20 mouse cellular contexts compared by ENCODE assay signal in the genomic region with DNA sequence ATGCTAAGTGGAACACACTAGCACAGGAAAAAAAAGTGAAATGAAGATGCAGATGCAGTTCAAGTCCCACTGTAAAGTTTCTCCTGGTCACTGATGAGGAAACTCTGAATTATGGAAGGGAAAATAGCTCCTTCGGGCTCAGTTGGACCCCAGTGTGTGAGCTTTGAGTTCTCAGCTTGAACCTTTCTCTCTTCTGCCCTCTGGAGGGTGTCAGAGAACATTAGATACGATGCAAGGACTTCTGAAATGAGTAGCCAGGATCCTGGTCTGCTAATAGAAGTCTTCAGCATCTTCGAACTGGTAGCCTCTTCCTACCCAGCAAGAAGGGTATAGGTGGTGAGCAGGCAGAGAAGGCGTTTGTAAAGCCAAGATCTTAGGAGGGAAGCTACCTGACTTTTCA. TPM values are rescaled to one million over a fixed set of nuclear protein-coding genes. Genes with fewer than 3 reads are reported as not detected.
DNase-seq lines count a peak whose midpoint lies in the region; ATAC-seq and TF ChIP-seq lines count a peak whose summit lies in the region.
"Had no signal": no experiment of that assay in that cellular context is flagged by ENCODE, and none has a peak within 500 bp of the region (broad histone marks: within the 10 kb centered on the region; RNA-seq: fewer than 3 reads in every experiment).

No protein-coding gene starts in this region.

- H3K4me3 ChIP-seq in intestine, postnatal 0 days (ENCODE audit: low read depth, low read length), result no peak overlapping the region
- no peak overlapping the region for H3K4me3 ChIP-seq in intestine, embryonic 16.5 days (ENCODE audit: low read length)
- H3K4me3 ChIP-seq in midbrain, postnatal 0 days (ENCODE audit: low read depth, low read length), result no peak overlapping the region
- H3K4me3 ChIP-seq in midbrain, embryonic 15.5 days, result no peak overlapping the region
- no peak overlapping the region for H3K4me3 ChIP-seq in embryonic facial prominence, embryonic 10.5 days
- H3K4me3 ChIP-seq: embryonic facial prominence, embryonic 13.5 days; limb, embryonic 12.5 days; neural tube, embryonic 12.5 days had no signal

- peak; percentile 0 for DNase-seq in CD4-positive, CD25-positive, alpha-beta regulatory T cell, adult 2 months (ENCODE audit: low read depth, low spot score)
- no peak for DNase-seq in midbrain, postnatal 0 days (ENCODE audit: low spot score)
- no peak for DNase-seq in embryonic facial prominence, embryonic 10.5 days (ENCODE audit: low spot score)
- no peak for DNase-seq in spleen, adult 18-20 months
- DNase-seq: adrenal gland, adult 8-10 months; cerebellum, adult 11-12 months; cerebellum, postnatal 36 days; gastrocnemius, postnatal 10 days; kidney, adult 9 months; right cerebral cortex, postnatal 25 days; thymus, postnatal 25 days had no signal

- 46% methylated on average over 4 of the region's 4 CpGs for WGBS in intestine, postnatal 0 days
- WGBS in intestine, embryonic 16.5 days, result 61% methylated on average over 4 of the region's 4 CpGs
- 55% methylated on average over 4 of the region's 4 CpGs for WGBS in midbrain, postnatal 0 days
- WGBS in midbrain, embryonic 15.5 days, result 58% methylated on average over 4 of the region's 4 CpGs
- whole genome bisulfite sequencing in embryonic facial prominence, embryonic 10.5 days, result 60% methylated on average over 4 of the region's 4 CpGs

- H3K27ac ChIP-seq in intestine, postnatal 0 days (ENCODE audit: low read depth, low read length), result no peak overlapping the region
- H3K27ac ChIP-seq in intestine, embryonic 16.5 days (ENCODE audit: low read length), result no peak overlapping the region
- no peak overlapping the region for H3K27ac ChIP-seq in midbrain, postnatal 0 days (ENCODE audit: low read depth, low read length)
- H3K27ac ChIP-seq in midbrain, embryonic 15.5 days, result no peak overlapping the region
- no peak overlapping the region for H3K27ac ChIP-seq in embryonic facial prominence, embryonic 10.5 days (replicated peaks)
- H3K27ac ChIP-seq: embryonic facial prominence, embryonic 13.5 days; limb, embryonic 12.5 days; liver, embryonic 14.5 days; neural tube, embryonic 12.5 days had no signal

- no peak overlapping the region for H3K4me2 ChIP-seq in intestine, postnatal 0 days (replicated peaks; ENCODE audit: low read depth)
- H3K4me2 ChIP-seq in intestine, embryonic 16.5 days (ENCODE audit: low read depth, low read length), result no peak overlapping the region
- no peak overlapping the region for H3K4me2 ChIP-seq in midbrain, postnatal 0 days (ENCODE audit: low read depth, low read length, poor library complexity, severe bottlenecking)
- H3K4me2 ChIP-seq in midbrain, embryonic 15.5 days, result no peak overlapping the region
- H3K4me2 ChIP-seq: embryonic facial prominence, embryonic 13.5 days; limb, embryonic 12.5 days; neural tube, embryonic 12.5 days had no signal

- no peak for ATAC-seq in CD4-positive, CD25-positive, alpha-beta regulatory T cell, adult 4 months
- no peak for ATAC-seq in intestine, postnatal 0 days
- no peak for ATAC-seq in intestine, embryonic 16.5 days
- no peak for ATAC-seq in midbrain, postnatal 0 days (ENCODE audit: low FRiP score)
- ATAC-seq in midbrain, embryonic 15.5 days (replicated peaks), result no peak
- ATAC-seq: hindbrain, embryonic 16.5 days had no signal

- H3K27me3 ChIP-seq in intestine, postnatal 0 days (replicated peaks; ENCODE audit: control insufficient read depth, insufficient read depth, low read length), result no peaks in the 10 kb centered on the region
- no peaks in the 10 kb centered on the region for H3K27me3 ChIP-seq in intestine, embryonic 16.5 days (replicated peaks; ENCODE audit: control insufficient read depth, insufficient read depth, low read length)
- H3K27me3 ChIP-seq in midbrain, postnatal 0 days (ENCODE audit: insufficient read depth, low read length), result no peaks in the 10 kb centered on the region
- no peaks in the 10 kb centered on the region for H3K27me3 ChIP-seq in midbrain, embryonic 15.5 days (replicated peaks)
- no peaks in the 10 kb centered on the region for H3K27me3 ChIP-seq in embryonic facial prominence, embryonic 10.5 days (replicated peaks; ENCODE audit: low read depth, poor library complexity, severe bottlenecking)
- H3K27me3 ChIP-seq: embryonic facial prominence, embryonic 13.5 days; limb, embryonic 12.5 days; neural tube, embryonic 12.5 days had no signal

- H3K4me1 ChIP-seq in intestine, postnatal 0 days (replicated peaks; ENCODE audit: control insufficient read depth, insufficient read depth, low read length), result no peaks in the 10 kb centered on the region
- no peaks in the 10 kb centered on the region for H3K4me1 ChIP-seq in intestine, embryonic 16.5 days (ENCODE audit: control insufficient read depth, insufficient read depth, low read length)
- no peaks in the 10 kb centered on the region for H3K4me1 ChIP-seq in midbrain, postnatal 0 days (ENCODE audit: insufficient read depth, low read length)
- H3K4me1 ChIP-seq in midbrain, embryonic 15.5 days, result no peaks in the 10 kb centered on the region
- no peaks in the 10 kb centered on the region for H3K4me1 ChIP-seq in embryonic facial prominence, embryonic 10.5 days
- H3K4me1 ChIP-seq: embryonic facial prominence, embryonic 13.5 days; limb, embryonic 12.5 days; neural tube, embryonic 12.5 days had no signal

- H3K9ac ChIP-seq in intestine, postnatal 0 days (ENCODE audit: low read depth, low read length), result no peak overlapping the region
- H3K9ac ChIP-seq in intestine, embryonic 16.5 days (ENCODE audit: low read depth, low read length), result no peak overlapping the region
- no peak overlapping the region for H3K9ac ChIP-seq in midbrain, postnatal 0 days (replicated peaks; ENCODE audit: low read length, poor library complexity, severe bottlenecking)
- no peak overlapping the region for H3K9ac ChIP-seq in midbrain, embryonic 15.5 days
- H3K9ac ChIP-seq: embryonic facial prominence, embryonic 13.5 days; limb, embryonic 12.5 days; liver, embryonic 14.5 days; neural tube, embryonic 12.5 days had no signal

- no peaks in the 10 kb centered on the region for H3K9me3 ChIP-seq in intestine, postnatal 0 days (ENCODE audit: control insufficient read depth)
- no peaks in the 10 kb centered on the region for H3K9me3 ChIP-seq in intestine, embryonic 16.5 days (ENCODE audit: control insufficient read depth, low read length)
- H3K9me3 ChIP-seq in midbrain, postnatal 0 days (ENCODE audit: low read length), result no peaks in the 10 kb centered on the region
- H3K9me3 ChIP-seq in midbrain, embryonic 15.5 days, result no peaks in the 10 kb centered on the region
- H3K9me3 ChIP-seq in embryonic facial prominence, embryonic 10.5 days, result no peaks in the 10 kb centered on the region
- H3K9me3 ChIP-seq: embryonic facial prominence, embryonic 13.5 days; limb, embryonic 12.5 days; neural tube, embryonic 12.5 days had no signal

- no peaks in the 10 kb centered on the region for H3K36me3 ChIP-seq in intestine, postnatal 0 days (ENCODE audit: control insufficient read depth, insufficient read depth)
- H3K36me3 ChIP-seq in intestine, embryonic 16.5 days (ENCODE audit: control insufficient read depth, insufficient read depth, low read length), result no peaks in the 10 kb centered on the region
- H3K36me3 ChIP-seq in midbrain, postnatal 0 days (ENCODE audit: insufficient read depth, low read length), result no peaks in the 10 kb centered on the region
- no peaks in the 10 kb centered on the region for H3K36me3 ChIP-seq in midbrain, embryonic 15.5 days (replicated peaks)
- no peaks in the 10 kb centered on the region for H3K36me3 ChIP-seq in embryonic facial prominence, embryonic 10.5 days (replicated peaks)
- H3K36me3 ChIP-seq: embryonic facial prominence, embryonic 13.5 days; limb, embryonic 12.5 days; neural tube, embryonic 12.5 days had no signal

- TF ChIP-seq CTCF in intestine, postnatal 0 days (IDR thresholded peaks at IDR 0.05; ENCODE audit: low read depth), result peak; percentile 54
- peak; percentile 12; the same call in 1 of the 2 replicates for TF ChIP-seq CTCF in midbrain, postnatal 0 days (IDR thresholded peaks at IDR 0.05)

RNA-seq across cellular contexts. Expression of gene Fhl1, which starts 19.9 kb away (rescaled TPM):
- polyA plus RNA-seq in CD4-positive, CD25-positive, alpha-beta regulatory T cell, adult 4 months (2017; shearing (Covaris generic)), result not detected
- polyA plus RNA-seq in intestine, postnatal 0 days (2015; fragmentation: Nextera tagmentation; extraction: Ambion mirVana), result 95.9 and 102 TPM in 2 replicates
- 65.2 and 67.0 TPM in 2 replicates for polyA plus RNA-seq in intestine, embryonic 16.5 days (2015; fragmentation: Nextera tagmentation; extraction: Ambion mirVana)
- 227 and 233 TPM in 2 replicates for total RNA-seq in midbrain, postnatal 0 days (2014; rRNA removed)
- polyA plus RNA-seq in midbrain, postnatal 0 days (2015; fragmentation: Nextera tagmentation; extraction: Ambion mirVana), result 231 and 234 TPM in 2 replicates
- polyA plus RNA-seq in midbrain, embryonic 15.5 days (2015; fragmentation: Nextera tagmentation; extraction: Ambion mirVana), result 172 and 177 TPM in 2 replicates
- 42.7 and 57.6 TPM in 2 replicates for polyA plus RNA-seq in embryonic facial prominence, embryonic 10.5 days (2016; fragmentation: Nextera tagmentation; extraction: Ambion mirVana)

Comparison
In these comparisons a context has a peak if more than half of its experiments do, and no peak if none do; other contexts are left out.
1. RNA of gene Fhl1, which starts 19.9 kb away (polyA plus RNA-seq): 231 to 234 TPM in midbrain, postnatal 0 days, 172 to 177 TPM in midbrain, embryonic 15.5 days, 95.9 to 102 TPM in intestine, postnatal 0 days, 65.2 to 67.0 TPM in intestine, embryonic 16.5 days and 42.7 to 57.6 TPM in embryonic facial prominence, embryonic 10.5 days; not detected in CD4-positive, CD25-positive, alpha-beta regulatory T cell, adult 4 months; every median in the first group is over 10 times any median in the second.